Mouse (Mus musculus) C2C12 (cell line): ENCODE data around the gene Capn1.

Experiments
- CTCF ChIP-seq: IDR thresholded peaks from one replicate; pipeline ENCODE4 v1.5.1; 2011; ENCODE audit not compliant: control insufficient read depth, insufficient read depth, insufficient read length
- USF1 ChIP-seq: IDR thresholded peaks from one replicate; pipeline ENCODE4 v1.6.1; 2011; ENCODE audit warnings: low read depth, mild to moderate bottlenecking, control low read depth, moderate library complexity

DNA sequence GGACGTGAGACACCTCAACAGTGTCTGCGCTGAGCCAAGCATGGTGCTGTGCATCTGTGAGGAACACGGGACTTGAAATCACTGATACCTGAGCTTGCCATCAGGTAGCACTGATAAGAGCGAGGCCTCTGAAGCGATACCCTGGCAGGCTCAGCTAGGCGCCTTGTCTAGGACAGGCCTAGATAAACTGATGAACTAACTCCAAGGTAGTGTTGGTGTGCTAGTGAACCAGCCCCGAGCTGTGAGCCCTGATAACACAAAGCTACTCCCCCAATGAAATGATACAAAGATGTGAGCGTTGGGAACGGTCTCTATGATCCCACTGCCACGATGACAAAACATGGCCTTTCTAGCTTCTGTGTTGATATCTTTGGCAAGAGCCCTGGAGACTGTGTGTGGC is 48.0 kb downstream of the Capn1 start:
- TF ChIP-seq CTCF (no peak), USF1 (no peak)
